Mouse (Mus musculus) heart, adult 2 months (tissue): ENCODE results near the gene Ostm1.

Experiments used
- CTCF ChIP-seq: fragments of 200-600 bp; IDR thresholded peaks from 2 replicates; pipeline ENCODE4 v1.8.1; 2022; ENCODE audit warnings: antibody characterized with exemption, mild to moderate bottlenecking, moderate library complexity
- EP300 ChIP-seq: fragments of 200-500 bp; IDR thresholded peaks from 2 replicates; pipeline ENCODE4 v1.6.1; 2011; ENCODE audit warnings: low read depth, low read length, control low read depth; ENCODE audit not compliant: insufficient read depth
- POLR2A ChIP-seq: fragments of 200-500 bp; IDR thresholded peaks from 2 replicates; pipeline ENCODE4 v1.6.1; 2011; ENCODE audit warnings: mild to moderate bottlenecking, low read depth, low read length, control low read depth; ENCODE audit not compliant: insufficient read depth

- TF ChIP-seq CTCF (no peak), POLR2A (no peak), EP300 (no peak)
Measured at GRCm38 (mm10) chr10:42559581-42560200, 23.9 kb upstream of the Ostm1 start.
